Mouse (Mus musculus) Patski (cell line): Measurements from ENCODE around the gene Dok7. TPM values are rescaled to one million over a fixed set of nuclear protein-coding genes. Genes with fewer than 3 reads are reported as not detected.

Source experiments
- ATAC-seq: fragments of 100-300 bp; one replicate; pipeline ENCODE4 v1.8.0; 2021
- CTCF ChIA-PET: fragments of 350-600 bp; sonication (Branson Sonifier 250); formaldehyde crosslinking; loops from one replicate; lab custom pipeline; 2022; ENCODE audit warnings: inconsistent platforms; lab: Charles Lee
- POLR2A ChIA-PET: fragments of 350-600 bp; sonication (Branson Sonifier 250); formaldehyde crosslinking; loops from one replicate; lab custom pipeline; 2022; ENCODE audit warnings: antibody characterized with exemption, inconsistent platforms; lab: Charles Lee
- DNase-seq: peaks from one replicate; pipeline ENCODE4 v3.0.0-alpha.2; 2011; ENCODE audit warnings: low read depth, low spot score
- H3K27me3 ChIP-seq: fragments of 371-371 bp; one replicate; pipeline ENCODE4 v1.5.1; 2021
- CTCF ChIP-seq: fragments of 100-300 bp; IDR thresholded peaks from one replicate; pipeline ENCODE4 v1.5.1; 2021
- in situ Hi-C: fragments of 300-500 bp; cut with MboI; formaldehyde crosslinking; loops from 3 replicates; pipeline ENCODE4 v1.11.1; 2018; ENCODE audit warnings: low pct_unique_long_range_greater_than_20kb, mixed read lengths
- polyA plus RNA-seq: library from polyadenylated mRNA; unstranded; gene quantifications from one replicate; pipeline ENCODE4 v1.2.3, GENCODE M21; 2021

Dok7 gene
- polyA plus RNA-seq, 1 experiment from 2014 or later: 1.7 TPM

- ChIA-PET CTCF (interaction anchor here (1.2 kb wide), 1 partner anchor 20 kb away, joined by 3 read pairs; no protein-coding TSS in a partner anchor), POLR2A (interaction anchor here (0.5 to 1.1 kb wide), 5 partner anchors 11 to 1485 kb away, joined by 3 to 4 read pairs (median 3); no protein-coding TSS in a partner anchor)
- in situ Hi-C loops: no loop called here
- H3K27me3 ChIP-seq: peaks cover 11% of the 10 kb centered on the region
- DNase-seq (peak; percentile 57), ATAC-seq (peak; percentile 70)
- TF ChIP-seq CTCF: no peak
These were observed 48.7 kb downstream of the Dok7 start, which contains the start of gene Lrpap1 for GRCm38 (mm10) chr5:35104960-35105921. Lrpap1 (minus strand) TSS chr5:35105766.

GRCm38 (mm10) chr5:35105922-35106298 lies 49.3 kb downstream of the Dok7 start:
- DNase-seq (no peak), ATAC-seq (peak; percentile 11)
- CTCF ChIA-PET: interaction anchor here (0.8 kb wide), 1 partner anchor 18 kb away, joined by 3 read pairs; no protein-coding TSS in a partner anchor
- peaks cover 18% of the 10 kb centered on the region for H3K27me3 ChIP-seq
- POLR2A ChIA-PET: interaction anchor here (0.6 kb wide), 1 partner anchor 395 kb away, joined by 3 read pairs; no protein-coding TSS in a partner anchor
- no peak for TF ChIP-seq CTCF
- in situ Hi-C loops: no loop called here

DNA sequence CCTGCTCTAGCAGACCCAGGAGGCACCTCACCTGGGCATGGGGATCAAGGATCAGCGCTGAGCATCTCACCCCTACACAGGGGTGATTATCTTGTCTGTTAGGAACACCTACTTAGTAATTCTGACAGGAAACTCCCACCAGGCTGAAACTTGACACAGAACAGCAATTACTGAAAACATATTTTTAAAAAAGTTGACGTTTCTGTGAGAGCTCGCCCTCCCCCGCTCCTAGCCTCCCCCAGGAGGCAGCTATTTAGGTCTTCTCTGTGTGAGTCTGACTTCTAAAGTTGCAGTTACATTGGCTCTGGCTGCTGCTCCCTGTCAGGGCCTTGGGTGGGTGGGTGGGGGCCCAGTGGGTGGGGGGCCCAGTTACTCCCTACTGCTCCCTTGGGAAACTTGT lies 55.9 kb downstream of the Dok7 start:
- DNase-seq (no peak), ATAC-seq (no peak)
- CTCF ChIA-PET: no interaction called here
- in situ Hi-C loops: no loop called here
- POLR2A ChIA-PET: no interaction called here
- H3K27me3 ChIP-seq: peaks cover 26% of the 10 kb centered on the region
- no peak for TF ChIP-seq CTCF

GRCm38 (mm10) chr5:35116002-35116401 lies 59.4 kb downstream of the Dok7 start:
- no peak for ATAC-seq
- in situ Hi-C loops: no loop called here

DNA sequence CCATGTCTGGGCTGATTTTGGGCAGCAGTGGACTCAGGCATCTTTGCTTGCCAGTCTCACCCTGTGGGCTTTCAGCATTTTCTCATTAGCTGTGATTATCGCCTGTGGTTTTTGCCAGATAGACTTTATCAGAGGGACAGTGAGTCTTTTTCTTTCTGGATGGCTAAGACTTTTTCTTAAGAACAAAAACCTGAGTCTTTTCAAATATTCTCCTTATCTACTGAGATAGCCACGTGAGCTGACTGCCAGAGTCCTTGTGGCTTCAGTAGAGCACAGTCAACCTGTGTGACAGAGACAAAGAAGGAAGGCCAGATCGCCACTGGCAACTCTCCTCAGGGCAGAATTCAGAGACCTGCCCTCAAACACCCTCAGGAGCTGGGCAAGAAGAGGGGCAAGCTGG lies 61.1 kb downstream of the Dok7 start:
- DNase-seq: no peak
- in situ Hi-C loops: no loop called here
- ChIA-PET CTCF (interaction anchor here (0.8 to 1.7 kb wide), 2 partner anchors 9 to 14 kb away, joined by 3 to 6 read pairs; no protein-coding TSS in a partner anchor), POLR2A (no interaction called here)
- ATAC-seq: no peak
- no peak for TF ChIP-seq CTCF
- peaks cover 7% of the 10 kb centered on the region for H3K27me3 ChIP-seq

More at GRCm38 (mm10) chr5:35116002-35116401, 59.4 kb downstream of the Dok7 start:
- ChIA-PET POLR2A (no interaction called here), CTCF (no interaction called here)
- H3K27me3 ChIP-seq: peaks cover 11% of the 10 kb centered on the region
- DNase-seq: no peak
- no peak for TF ChIP-seq CTCF

DNA sequence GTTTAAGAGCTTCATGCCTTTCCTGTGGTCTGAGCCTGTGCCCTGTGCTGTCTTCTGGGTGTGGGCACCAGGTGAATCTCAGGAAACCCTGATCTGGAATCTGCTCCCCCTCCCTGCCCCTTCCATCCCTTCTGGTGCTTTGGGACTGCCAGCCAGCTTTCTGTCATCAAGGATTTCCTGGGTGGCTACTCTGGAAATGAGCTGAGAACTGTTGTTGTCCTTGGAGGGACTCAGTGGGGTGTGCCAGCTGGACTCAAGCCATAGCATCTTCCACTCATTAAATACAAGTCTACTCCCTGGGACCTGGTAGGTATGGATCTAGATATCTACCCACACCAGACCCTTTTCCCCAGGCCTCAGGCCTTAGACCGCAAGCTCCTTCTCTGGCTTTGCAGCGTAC lies 61.9 kb downstream of the Dok7 start:
- in situ Hi-C loops: no loop called here
- H3K27me3 ChIP-seq: peaks cover 12% of the 10 kb centered on the region
- DNase-seq: no peak
- CTCF ChIA-PET: interaction anchor here (0.6 to 2.2 kb wide), 4 partner anchors 8 to 857 kb away, joined by 3 to 7 read pairs (median 4); no protein-coding TSS in a partner anchor
- no peak for ATAC-seq
- POLR2A ChIA-PET: no interaction called here
- TF ChIP-seq CTCF: no peak

DNA sequence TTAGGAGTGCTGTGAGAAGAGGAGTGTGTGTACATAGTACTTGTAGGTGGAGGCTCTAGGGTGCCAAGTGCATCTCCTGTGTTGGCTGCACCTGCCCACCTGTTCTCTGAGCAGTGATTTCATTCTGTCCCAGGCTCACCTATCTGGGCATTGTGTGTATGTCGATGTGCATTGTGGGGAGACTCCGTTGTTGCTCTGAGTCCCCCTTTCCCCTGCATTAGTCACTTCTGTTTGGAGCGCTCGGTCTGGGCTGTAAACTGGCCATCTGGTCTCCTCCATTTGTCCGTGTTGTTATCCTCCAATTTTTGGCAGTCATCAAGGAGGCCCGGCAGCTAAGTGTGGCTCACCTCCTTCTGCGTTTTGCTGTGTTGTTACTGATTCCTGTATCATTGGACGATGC lies 63.5 kb downstream of the Dok7 start:
- POLR2A ChIA-PET: no interaction called here
- TF ChIP-seq CTCF: no peak

DNA sequence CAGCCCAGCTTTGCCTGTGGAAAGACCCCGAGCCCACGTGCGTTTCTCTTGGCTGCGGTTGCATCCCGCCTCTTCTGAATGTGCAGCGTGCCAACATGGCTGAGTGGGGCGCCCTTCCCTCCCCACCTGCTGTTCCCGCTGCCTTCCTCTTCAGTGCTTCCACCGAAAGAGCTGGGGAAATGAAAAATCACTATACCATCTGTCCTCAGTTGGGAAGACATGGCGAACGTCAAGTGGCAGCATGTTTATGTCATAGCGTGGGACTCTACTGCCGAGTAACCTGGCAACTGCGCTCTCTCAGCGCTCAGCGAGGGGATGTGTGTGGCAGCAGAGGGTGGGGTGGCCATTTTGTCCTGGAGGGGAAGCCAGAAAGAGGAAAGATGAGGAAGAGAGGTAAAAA lies 72.6 kb downstream of the Dok7 start:
- DNase-seq (no peak), ATAC-seq (no peak)
- no peak for TF ChIP-seq CTCF
- ChIA-PET CTCF (interaction anchor here (2.1 kb wide), 1 partner anchor 10 kb away, joined by 7 read pairs; no protein-coding TSS in a partner anchor), POLR2A (no interaction called here)
- in situ Hi-C loops: no loop called here
- peaks cover 20% of the 10 kb centered on the region for H3K27me3 ChIP-seq

More for the DNA sequence above, 63.5 kb downstream of the Dok7 start:
- DNase-seq (no peak), ATAC-seq (no peak)
- CTCF ChIA-PET: interaction anchor here (2.2 kb wide), 1 partner anchor 8 kb away, joined by 7 read pairs; no protein-coding TSS in a partner anchor
- peaks cover 15% of the 10 kb centered on the region for H3K27me3 ChIP-seq
- in situ Hi-C loops: no loop called here

GRCm38 (mm10) chr5:35129767-35130191 lies 73.2 kb downstream of the Dok7 start:
- no peak for ATAC-seq
- ChIA-PET CTCF (interaction anchor here (1.3 kb wide), 1 partner anchor 42 kb away, joined by 3 read pairs; no protein-coding TSS in a partner anchor), POLR2A (no interaction called here)
- no peak for DNase-seq
- in situ Hi-C loops: no loop called here
- peaks cover 25% of the 10 kb centered on the region for H3K27me3 ChIP-seq
- no peak for TF ChIP-seq CTCF

DNA sequence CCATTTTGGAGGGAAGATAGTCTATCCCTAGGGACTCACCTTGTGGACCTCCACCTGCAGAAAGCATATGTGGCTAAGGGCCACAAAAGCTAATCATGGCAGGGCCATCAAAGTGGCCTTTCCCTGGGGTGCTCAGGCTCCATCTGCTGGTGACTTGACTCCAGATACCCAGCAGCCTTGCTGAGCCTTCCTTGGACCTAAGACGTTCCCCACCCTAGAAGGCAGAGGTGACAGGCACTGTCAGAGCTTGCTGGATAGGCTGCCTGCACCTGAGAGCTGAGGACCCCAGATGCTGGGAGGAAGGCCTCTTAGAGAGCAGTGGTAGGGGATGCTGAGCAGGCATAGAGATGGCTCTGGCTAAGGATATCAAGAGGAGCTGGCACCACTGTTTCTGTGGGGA lies 74.7 kb downstream of the Dok7 start:
- DNase-seq (no peak), ATAC-seq (no peak)
- ChIA-PET POLR2A (no interaction called here), CTCF (interaction anchor here (1.2 to 2.3 kb wide), 4 partner anchors 13 to 43 kb away, joined by 3 to 8 read pairs (median 6); no protein-coding TSS in a partner anchor)
- H3K27me3 ChIP-seq: peaks cover 20% of the 10 kb centered on the region
- TF ChIP-seq CTCF: no peak
- in situ Hi-C loops: no loop called here
